Comparison of ENCODE assay signal across 10 mouse cellular contexts in the genomic region with DNA sequence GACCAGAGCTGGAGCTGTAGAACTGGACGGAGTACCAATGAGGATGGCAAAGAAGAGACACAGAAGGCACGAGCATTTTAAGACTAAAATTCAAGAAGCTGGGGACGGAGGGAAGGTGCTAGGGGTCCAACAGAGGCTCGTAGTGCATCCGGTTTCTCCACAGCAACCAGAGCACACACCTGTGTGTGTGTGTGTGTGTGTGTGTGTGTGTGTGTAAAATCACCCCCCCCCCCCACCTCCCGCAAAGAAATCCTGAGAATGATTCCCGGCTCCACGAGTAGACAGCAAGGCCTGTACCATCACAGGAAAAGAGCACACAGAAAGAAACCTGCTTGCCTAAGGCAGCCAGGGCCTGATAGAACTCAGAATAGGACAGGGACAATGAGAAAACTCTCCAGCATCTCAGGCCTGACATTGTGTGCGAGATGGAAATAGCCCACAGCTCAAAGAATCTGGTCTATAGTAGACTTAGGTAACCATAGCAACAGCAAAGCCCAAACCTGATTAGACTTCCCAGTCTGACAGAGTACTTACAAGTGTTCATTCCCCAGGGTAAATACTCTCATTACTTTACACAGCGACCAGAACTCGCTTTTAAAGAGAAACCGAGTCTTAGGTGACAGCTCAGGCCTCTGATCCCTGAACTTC. TPM values are rescaled to one million over a fixed set of nuclear protein-coding genes. Genes with fewer than 3 reads are reported as not detected.
DNase-seq lines count a peak whose midpoint lies in the region; ATAC-seq and TF ChIP-seq lines count a peak whose summit lies in the region.
"Had no signal": no experiment of that assay in that cellular context is flagged by ENCODE, and none has a peak within 500 bp of the region (broad histone marks: within the 10 kb centered on the region; RNA-seq: fewer than 3 reads in every experiment).

No protein-coding gene starts in this region.

- H3K4me3 ChIP-seq in lung, embryonic 14.5 days (ENCODE audit: low read depth, low read length): no peak overlapping the region
- H3K4me3 ChIP-seq in hindbrain, embryonic 13.5 days: no peak overlapping the region
- H3K4me3 ChIP-seq in midbrain, embryonic 14.5 days (replicated peaks; ENCODE audit: low read depth, low read length): no peak overlapping the region
- no peak overlapping the region for H3K4me3 ChIP-seq in kidney, adult 2 months (ENCODE audit: insufficient read depth, low read depth, low read length)

- no peak overlapping the region for H3K9ac ChIP-seq in lung, embryonic 14.5 days
- no peak overlapping the region for H3K9ac ChIP-seq in hindbrain, embryonic 13.5 days
- H3K9ac ChIP-seq in midbrain, embryonic 14.5 days (replicated peaks; ENCODE audit: low read length): no peak overlapping the region

- no peak; the same call in 1 of the 2 replicates for ATAC-seq in lung, embryonic 14.5 days (ENCODE audit: insufficient read depth)
- ATAC-seq in hindbrain, embryonic 13.5 days (ENCODE audit: low FRiP score): peak; percentile 77
- ATAC-seq in midbrain, embryonic 14.5 days (ENCODE audit: low FRiP score, low TSS enrichment): peak; percentile 76; the same call in 1 of the 2 replicates

- WGBS in lung, embryonic 14.5 days: 72% methylated on average over 12 of the region's 12 CpGs
- 63% methylated on average over 12 of the region's 12 CpGs for WGBS in hindbrain, embryonic 13.5 days
- WGBS in midbrain, embryonic 14.5 days: 40% methylated on average over 12 of the region's 12 CpGs
- WGBS in kidney, adult 2 months: 82% methylated on average over 12 of the region's 12 CpGs

- intact Hi-C loops in gastrocnemius, postnatal 14 days (cut with DNase I; ENCODE audit: low total_unique reads): loop anchor here (5.0 kb wide), 1 partner anchor 182 kb away; no protein-coding TSS in a partner anchor

- H3K4me2 ChIP-seq in lung, embryonic 14.5 days: no peak overlapping the region
- H3K4me2 ChIP-seq in hindbrain, embryonic 13.5 days: no peak overlapping the region
- no peak overlapping the region for H3K4me2 ChIP-seq in midbrain, embryonic 14.5 days (ENCODE audit: low read length)
- H3K4me2 ChIP-seq: liver, embryonic 11.5 days had no signal

- peak; percentile 42 for DNase-seq in lung, embryonic 14.5 days
- no peak for DNase-seq in lung, adult 18-20 months
- peak; percentile 49 for DNase-seq in embryo, embryonic 11 days
- peak; percentile 84 for DNase-seq in midbrain, embryonic 14.5 days
- DNase-seq in gastrocnemius, postnatal 14 days: no peak
- no peak for DNase-seq in kidney, adult 2 months
- no peak for DNase-seq in kidney, postnatal 25 days
- DNase-seq: thymus, postnatal 25 days had no signal

- no peak for TF ChIP-seq POLR2A in kidney, adult 2 months (IDR thresholded peaks at IDR 0.05; ENCODE audit: low read depth, low read length)

- H3K27ac ChIP-seq in lung, embryonic 14.5 days (ENCODE audit: low read depth): no peak overlapping the region
- H3K27ac ChIP-seq in hindbrain, embryonic 13.5 days: peak overlapping the region; percentile 53
- peak overlapping the region; percentile 72 for H3K27ac ChIP-seq in midbrain, embryonic 14.5 days (replicated peaks; ENCODE audit: low read depth, low read length)
- no peak overlapping the region for H3K27ac ChIP-seq in kidney, adult 2 months (ENCODE audit: insufficient read depth, low read depth, low read length)

- H3K36me3 ChIP-seq in lung, embryonic 14.5 days (ENCODE audit: insufficient read depth): no peaks in the 10 kb centered on the region
- H3K36me3 ChIP-seq in hindbrain, embryonic 13.5 days: no peaks in the 10 kb centered on the region
- no peaks in the 10 kb centered on the region for H3K36me3 ChIP-seq in midbrain, embryonic 14.5 days (ENCODE audit: control insufficient read depth, insufficient read depth, low read length)
- no peaks in the 10 kb centered on the region for H3K36me3 ChIP-seq in kidney, adult 2 months (ENCODE audit: control insufficient read depth, insufficient read depth, low read length)

- no peaks in the 10 kb centered on the region for H3K9me3 ChIP-seq in lung, embryonic 14.5 days (ENCODE audit: low read depth, low read length)
- H3K9me3 ChIP-seq in hindbrain, embryonic 13.5 days: no peaks in the 10 kb centered on the region
- no peaks in the 10 kb centered on the region for H3K9me3 ChIP-seq in midbrain, embryonic 14.5 days (ENCODE audit: control insufficient read depth, low read length)

- no peaks in the 10 kb centered on the region for H3K4me1 ChIP-seq in lung, embryonic 14.5 days (ENCODE audit: insufficient read depth)
- peaks cover 9% of the 10 kb centered on the region for H3K4me1 ChIP-seq in hindbrain, embryonic 13.5 days (replicated peaks)
- peaks cover 13% of the 10 kb centered on the region; the same call in 1 of the 2 replicates for H3K4me1 ChIP-seq in midbrain, embryonic 14.5 days (ENCODE audit: control insufficient read depth, insufficient read depth, low read length)
- H3K4me1 ChIP-seq in kidney, adult 2 months (ENCODE audit: control insufficient read depth, insufficient read depth, low read length): no peaks in the 10 kb centered on the region

- TF ChIP-seq CTCF in lung, embryonic 14.5 days (IDR thresholded peaks at IDR 0.05; ENCODE audit: low read depth): no peak
- TF ChIP-seq CTCF in kidney, adult 2 months (conservative IDR thresholded peaks at IDR 0.05; ENCODE audit: insufficient read depth, insufficient read length, low read depth, low read length): no peak

- no peaks in the 10 kb centered on the region for H3K27me3 ChIP-seq in lung, embryonic 14.5 days (ENCODE audit: insufficient read depth, low read length)
- H3K27me3 ChIP-seq in hindbrain, embryonic 13.5 days: no peaks in the 10 kb centered on the region
- H3K27me3 ChIP-seq in midbrain, embryonic 14.5 days (ENCODE audit: control insufficient read depth, insufficient read depth, low read length): no peaks in the 10 kb centered on the region
- no peaks in the 10 kb centered on the region for H3K27me3 ChIP-seq in kidney, adult 2 months (replicated peaks; ENCODE audit: control insufficient read depth, insufficient read depth, low read length)

RNA-seq across cellular contexts. Expression of a gene that starts 20.2 kb away (rescaled TPM):
- 14.0 and 14.5 TPM in 2 replicates for polyA plus RNA-seq in lung, embryonic 14.5 days (2014; fragmentation: Nextera tagmentation; extraction: Ambion mirVana)
- polyA plus RNA-seq in hindbrain, embryonic 13.5 days (2015; fragmentation: Nextera tagmentation; extraction: Ambion mirVana): 5.4 and 6.2 TPM in 2 replicates
- 5.4 and 6.2 TPM in 2 replicates for polyA plus RNA-seq in midbrain, embryonic 14.5 days (2014; fragmentation: Nextera tagmentation; extraction: Ambion mirVana)
- total RNA-seq in gastrocnemius, postnatal 14 days (2021): 1 to 10 TPM; 2.2 to 2.3 TPM
- 2.5 and 3.8 TPM in 2 replicates for polyA plus RNA-seq in kidney, adult 2 months (2012; rRNA removed)

RNA-seq across cellular contexts. Expression of a gene that starts 53.1 kb away (rescaled TPM):
- 19.9 and 20.3 TPM in 2 replicates for polyA plus RNA-seq in lung, embryonic 14.5 days (2014; fragmentation: Nextera tagmentation; extraction: Ambion mirVana)
- 19.9 and 21.4 TPM in 2 replicates for polyA plus RNA-seq in hindbrain, embryonic 13.5 days (2015; fragmentation: Nextera tagmentation; extraction: Ambion mirVana)
- 29.0 and 30.3 TPM in 2 replicates for polyA plus RNA-seq in midbrain, embryonic 14.5 days (2014; fragmentation: Nextera tagmentation; extraction: Ambion mirVana)
- total RNA-seq in gastrocnemius, postnatal 14 days (2021): 10 to 100 TPM; 24.2 to 26.9 TPM
- polyA plus RNA-seq in kidney, adult 2 months (2012; rRNA removed): 17.1 and 17.3 TPM in 2 replicates

Comparison
In these comparisons a context has a peak if more than half of its experiments do, and no peak if none do; other contexts are left out.
1. DNase-seq: peak in lung, embryonic 14.5 days (single experiment), embryo, embryonic 11 days (single experiment) and midbrain, embryonic 14.5 days (single experiment); none in lung, adult 18-20 months (0 of 2), gastrocnemius, postnatal 14 days (single experiment), kidney, adult 2 months (single experiment) and kidney, postnatal 25 days (0 of 2).
2. H3K27ac ChIP-seq: peak in hindbrain, embryonic 13.5 days (single experiment) and midbrain, embryonic 14.5 days (single experiment); none in lung, embryonic 14.5 days (single experiment) and kidney, adult 2 months (single experiment).